Mouse (Mus musculus) CH12.LX (cell line): Measurements from ENCODE around the gene Slc16a9. TPM values are rescaled to one million over a fixed set of nuclear protein-coding genes. Genes with fewer than 3 reads are reported as not detected.

Source experiments
- DNase-seq: peaks from one replicate; pipeline ENCODE4 v3.0.0-alpha.2; 2013; ENCODE audit errors: extremely low read depth
- H3K27ac ChIP-seq: 2 replicates; pipeline ENCODE4 v1.5.1; 2012; ENCODE audit warnings: low read depth, mild to moderate bottlenecking, control low read depth, moderate library complexity; ENCODE audit not compliant: insufficient read depth
- H3K27me3 ChIP-seq: replicated peaks from 2 replicates; pipeline ENCODE3; 2012; ENCODE audit warnings: inconsistent platforms
- H3K36me3 ChIP-seq, 2 experiments: replicated peaks in 1 of 2; 2 replicates each; pipeline versions ENCODE3 to v1.6.1; 2012; ENCODE audit warnings: inconsistent platforms in 1 of 2, low read length in 1 of 2, mild to moderate bottlenecking in 1 of 2, mixed read lengths in 1 of 2, moderate library complexity in 1 of 2; ENCODE audit not compliant: control insufficient read depth in 1 of 2, insufficient read depth in 1 of 2
- H3K4me1 ChIP-seq, 2 experiments: 2 replicates each; pipeline ENCODE4 v1.6.1; 2012; ENCODE audit warnings: inconsistent platforms in 1 of 2, moderate library complexity in 1 of 2; ENCODE audit not compliant: insufficient read depth in 2 of 2, control insufficient read depth in 1 of 2
- H3K4me2 ChIP-seq: 2 replicates; pipeline ENCODE4 v1.6.1; 2012; ENCODE audit warnings: low read depth, mild to moderate bottlenecking, control low read depth; ENCODE audit not compliant: poor library complexity, insufficient read depth, severe bottlenecking
- H3K4me3 ChIP-seq, 3 experiments: fragments of 150-350 bp in 1 of 3; sonication (generic) in 1 of 3; replicated peaks in 1 of 3; 2 replicates each; pipeline versions ENCODE3 to v1.5.1; 2011 to 2012; ENCODE audit warnings: low read depth in 2 of 3, low read length in 2 of 3, mild to moderate bottlenecking in 2 of 3, moderate library complexity in 2 of 3, control low read depth in 1 of 3, improper control_type of control experiment in 1 of 3, inconsistent platforms in 1 of 3, mixed read lengths in 1 of 3; ENCODE audit not compliant: poor library complexity in 1 of 3
- H3K79me2 ChIP-seq: replicated peaks from 2 replicates; pipeline ENCODE4 v1.6.1; 2012; ENCODE audit warnings: mild to moderate bottlenecking, moderate library complexity; ENCODE audit not compliant: control insufficient read depth, poor library complexity, insufficient read depth, severe bottlenecking; ENCODE audit errors: extremely low read depth
- H3K9ac ChIP-seq: 2 replicates; pipeline ENCODE4 v1.6.1; 2012; ENCODE audit warnings: low read depth, mild to moderate bottlenecking, control low read depth, moderate library complexity; ENCODE audit not compliant: insufficient read depth
- H3K9me3 ChIP-seq: replicated peaks from 2 replicates; pipeline ENCODE3; 2012; ENCODE audit warnings: low read length, inconsistent platforms, mixed read lengths
- CHD1 ChIP-seq: IDR thresholded peaks from 2 replicates; pipeline ENCODE4 v1.6.1; 2012; ENCODE audit warnings: low read depth, low read length, improper control_type of control experiment, inconsistent platforms
- ELF1 ChIP-seq: IDR thresholded peaks from 2 replicates; pipeline ENCODE4 v1.6.1; 2014; ENCODE audit warnings: low read depth, mild to moderate bottlenecking, inconsistent platforms, low read length, improper control_type of control experiment
- EP300 ChIP-seq: IDR thresholded peaks from 2 replicates; pipeline ENCODE4 v1.6.1; 2011; ENCODE audit warnings: low read length, improper control_type of control experiment
- ETS1 ChIP-seq: conservative IDR thresholded peaks from 2 replicates; pipeline ENCODE4 v1.6.1; 2012; ENCODE audit warnings: low read depth, mild to moderate bottlenecking, inconsistent platforms, low read length, improper control_type of control experiment, moderate library complexity
- GABPA ChIP-seq: IDR thresholded peaks from 2 replicates; pipeline ENCODE4 v1.6.1; 2012; ENCODE audit warnings: low read depth, low read length, improper control_type of control experiment, inconsistent platforms; ENCODE audit not compliant: insufficient replicate concordance
- HCFC1 ChIP-seq: IDR thresholded peaks from 2 replicates; pipeline ENCODE4 v1.6.1; 2012; ENCODE audit warnings: low read depth, mild to moderate bottlenecking, inconsistent platforms, low read length, improper control_type of control experiment
- JUN ChIP-seq: IDR thresholded peaks from 2 replicates; pipeline ENCODE4 v1.6.1; 2011; ENCODE audit warnings: low read depth, mild to moderate bottlenecking, low read length, improper control_type of control experiment, moderate library complexity; ENCODE audit not compliant: insufficient read depth
- JUND ChIP-seq: conservative IDR thresholded peaks from 2 replicates; pipeline ENCODE4 v1.6.1; 2011; ENCODE audit warnings: low read depth, low read length, improper control_type of control experiment
- MAX ChIP-seq: IDR thresholded peaks from 2 replicates; pipeline ENCODE4 v1.6.1; 2011; ENCODE audit warnings: low read length, improper control_type of control experiment
- MEF2A ChIP-seq: IDR thresholded peaks from 2 replicates; pipeline ENCODE4 v1.6.1; 2014; ENCODE audit warnings: low read depth, mild to moderate bottlenecking, inconsistent platforms, low read length, improper control_type of control experiment, borderline replicate concordance
- NELFE ChIP-seq: IDR thresholded peaks from 2 replicates; pipeline ENCODE4 v1.6.1; 2011; ENCODE audit warnings: low read depth, low read length, improper control_type of control experiment
- RAD21 ChIP-seq: IDR thresholded peaks from 2 replicates; pipeline ENCODE4 v1.6.1; 2011; ENCODE audit warnings: low read depth, mild to moderate bottlenecking, low read length, improper control_type of control experiment, moderate library complexity
- TCF12 ChIP-seq: IDR thresholded peaks from 2 replicates; pipeline ENCODE4 v1.6.1; 2014; ENCODE audit warnings: low read depth, mild to moderate bottlenecking, inconsistent platforms, low read length, improper control_type of control experiment
- UBTF ChIP-seq: IDR thresholded peaks from 2 replicates; pipeline ENCODE4 v1.6.1; 2012; ENCODE audit warnings: low read depth, mild to moderate bottlenecking, inconsistent platforms, low read length, improper control_type of control experiment, moderate library complexity
- USF2 ChIP-seq: conservative IDR thresholded peaks from 2 replicates; pipeline ENCODE4 v1.6.1; 2011; ENCODE audit warnings: low read depth, low read length, improper control_type of control experiment
- ZMIZ1 ChIP-seq: IDR thresholded peaks from 2 replicates; pipeline ENCODE4 v1.6.1; 2012; ENCODE audit warnings: low read depth, mild to moderate bottlenecking, inconsistent platforms, low read length, improper control_type of control experiment
- ZNF384 ChIP-seq: IDR thresholded peaks from 2 replicates; pipeline ENCODE4 v1.6.1; 2012; ENCODE audit warnings: low read depth, low read length, improper control_type of control experiment, inconsistent platforms
- dilution Hi-C: fragments of 300-500 bp; cut with MboI; formaldehyde crosslinking; loops from 2 replicates; pipeline ENCODE4 v1.14.3; 2020; ENCODE audit warnings: low sequenced_read_pairs; ENCODE audit not compliant: extremely low pct_unique_long_range_greater_than_20kb, extremely low pct_ligation_motif_present
- in situ Hi-C: fragments of 300-500 bp; cut with MboI; formaldehyde crosslinking; loops from 3 replicates; pipeline ENCODE4 v1.14.3; 2019; ENCODE audit warnings: low sequenced_read_pairs, low pct_ligation_motif_present, low pct_unique_long_range_greater_than_20kb, mixed read lengths
- polyA plus RNA-seq: library from polyadenylated mRNA; unstranded; fragments of >175 nt; gene quantifications from 2 replicates; pipeline ENCODE4 v1.2.1, GENCODE M21; 2012; ENCODE audit warnings: low read depth; ENCODE audit not compliant: insufficient read length
- total RNA-seq, 2 experiments: library from RNA; depleted of rRNA; stranded (reverse); fragments of 300-350 nt in 1 of 2; fragments of >200 nt in 1 of 2; gene quantifications; 2 replicates each; pipeline ENCODE4 v1.2.3; 2012 to 2014

Gene Slc16a9
- total and polyA plus RNA-seq, 3 experiments: not detected

GRCm38 (mm10) chr10:70257029-70257428 lies 12.1 kb downstream of the Slc16a9 start:
- TF ChIP-seq UBTF (no peak), MEF2A (peak; percentile 54; the same call in 1 of the 2 replicates)
- Histone ChIP-seq H3K36me3 (no peaks in the 10 kb centered on the region), H3K4me3 (no peak overlapping the region), H3K4me1 (peaks cover 2 to 10% of the 10 kb centered on the region in 2 experiments; a peak in 2 of 4 replicates), H3K79me2 (no peaks in the 10 kb centered on the region), H3K27me3 (no peaks in the 10 kb centered on the region), H3K9ac (no peak overlapping the region), H3K9me3 (no peaks in the 10 kb centered on the region), H3K27ac (no peak overlapping the region), H3K4me2 (no peak overlapping the region)
- dilution Hi-C loops (no loop called here), in situ Hi-C loops (no loop called here)
- peak; percentile 33 for DNase-seq

GRCm38 (mm10) chr10:70260904-70261303 lies 16.0 kb downstream of the Slc16a9 start:
- in situ Hi-C loops (no loop called here), dilution Hi-C loops (no loop called here)
- no peak for DNase-seq
- Histone ChIP-seq H3K4me1 (peaks cover 5 to 10% of the 10 kb centered on the region in 2 experiments), H3K36me3 (no peaks in the 10 kb centered on the region), H3K79me2 (no peaks in the 10 kb centered on the region), H3K4me2 (no peak overlapping the region), H3K27me3 (no peaks in the 10 kb centered on the region), H3K9me3 (no peaks in the 10 kb centered on the region), H3K9ac (no peak overlapping the region), H3K27ac (no peak overlapping the region), H3K4me3 (no peak overlapping the region)
- TF ChIP-seq TCF12 (no peak), RAD21 (no peak), CHD1 (no peak), ZNF384 (no peak), ZMIZ1 (no peak), MEF2A (no peak), MAX (no peak), HCFC1 (no peak), USF2 (no peak), ETS1 (no peak), JUN (no peak), NELFE (no peak), GABPA (no peak), EP300 (no peak), JUND (no peak), ELF1 (no peak)
